Mouse (Mus musculus) liver, embryonic 13.5 days (tissue): ENCODE results near the gene Sdccag8. TPM values are rescaled to one million over a fixed set of nuclear protein-coding genes. Genes with fewer than 3 reads are reported as not detected.

ENCODE experiments used
- ATAC-seq: fragments of 200-750 bp; cut with Nextera tagmentation; 2 replicates; pipeline ENCODE4 v1.8.0; 2017; ENCODE audit warnings: low read depth, mild to moderate bottlenecking, moderate number of reproducible peaks, moderate library complexity
- DNase-seq: peaks from one replicate; pipeline ENCODE4 v3.0.0; 2022
- H3K27ac ChIP-seq: fragments of 300-500 bp; sonication (generic); 2 replicates; pipeline ENCODE4 v1.5.1; 2015; ENCODE audit warnings: moderate library complexity, mild to moderate bottlenecking, inconsistent platforms
- H3K27me3 ChIP-seq: fragments of 300-500 bp; sonication (generic); 2 replicates; pipeline ENCODE4 v1.6.1; 2015; ENCODE audit warnings: mild to moderate bottlenecking, inconsistent platforms
- H3K36me3 ChIP-seq: fragments of 300-500 bp; sonication (generic); 2 replicates; pipeline ENCODE4 v1.6.1; 2015; ENCODE audit warnings: mild to moderate bottlenecking, inconsistent platforms
- H3K4me1 ChIP-seq: fragments of 300-500 bp; sonication (generic); replicated peaks from 2 replicates; pipeline ENCODE4 v1.6.1; 2015; ENCODE audit warnings: inconsistent platforms
- H3K4me2 ChIP-seq: fragments of 300-500 bp; sonication (generic); 2 replicates; pipeline ENCODE4 v1.6.1; 2015; ENCODE audit warnings: inconsistent platforms, mild to moderate bottlenecking, moderate library complexity
- H3K4me3 ChIP-seq: fragments of 300-500 bp; sonication (generic); replicated peaks from 2 replicates; pipeline ENCODE4 v1.5.1; 2015; ENCODE audit warnings: mild to moderate bottlenecking, inconsistent platforms
- H3K9ac ChIP-seq: fragments of 300-500 bp; sonication (generic); 2 replicates; pipeline ENCODE4 v1.6.1; 2015; ENCODE audit warnings: mild to moderate bottlenecking, inconsistent platforms
- H3K9me3 ChIP-seq: fragments of 300-500 bp; sonication (generic); replicated peaks from 2 replicates; pipeline ENCODE4 v1.6.1; 2016; ENCODE audit warnings: inconsistent platforms
- WGBS: fragments of 180-500 bp; shearing (Covaris S2); methylation state at CpG from one replicate; pipeline ENCODE4 v1.1.7; 2015; ENCODE audit not compliant: insufficient replicate concordance; 5-methylcytosine and 5-hydroxymethylcytosine counted together
- polyA plus RNA-seq: library from polyadenylated mRNA; unstranded; fragments of >200 nt; fragmentation: Nextera tagmentation; extraction: Ambion mirVana; gene quantifications from 2 replicates; pipeline ENCODE4 v1.2.1, GENCODE M21; 2015

Gene Sdccag8
- polyA plus RNA-seq, 1 experiment from 2014 or later, result 5.7 TPM

- no peak overlapping the region for H3K27ac ChIP-seq
- ATAC-seq, result no peak
- H3K4me1 ChIP-seq, result peaks cover 22% of the 10 kb centered on the region
- H3K9me3 ChIP-seq, result no peaks in the 10 kb centered on the region
- no peak overlapping the region for H3K4me2 ChIP-seq
- DNase-seq, result no peak
- no peaks in the 10 kb centered on the region for H3K27me3 ChIP-seq
- 69% methylated on average over 4 of the region's 4 CpGs for WGBS
- H3K9ac ChIP-seq, result no peak overlapping the region
- H3K36me3 ChIP-seq, result no peaks in the 10 kb centered on the region
- no peak overlapping the region for H3K4me3 ChIP-seq
Measured at GRCm38 (mm10) chr1:176991473-176991872, 177.0 kb downstream of the Sdccag8 start.

- no peak overlapping the region for H3K4me3 ChIP-seq
- 69% methylated on average over 8 of the region's 8 CpGs for WGBS
- H3K4me2 ChIP-seq, result no peak overlapping the region
- peaks cover 33% of the 10 kb centered on the region for H3K4me1 ChIP-seq
- DNase-seq (no peak), ATAC-seq (no peak)
- no peaks in the 10 kb centered on the region for H3K27me3 ChIP-seq
- no peak overlapping the region for H3K9ac ChIP-seq
- H3K27ac ChIP-seq, result no peak overlapping the region
- no peaks in the 10 kb centered on the region for H3K9me3 ChIP-seq
- H3K36me3 ChIP-seq, result no peaks in the 10 kb centered on the region
Measured at GRCm38 (mm10) chr1:176992517-176992916, 178.1 kb downstream of the Sdccag8 start.

GRCm38 (mm10) chr1:176993141-176994010 is 178.9 kb downstream of the Sdccag8 start:
- Histone ChIP-seq H3K27me3 (no peaks in the 10 kb centered on the region), H3K4me3 (no peak overlapping the region), H3K36me3 (no peaks in the 10 kb centered on the region), H3K9ac (no peak overlapping the region), H3K4me1 (peaks cover 37% of the 10 kb centered on the region), H3K27ac (no peak overlapping the region), H3K9me3 (no peaks in the 10 kb centered on the region), H3K4me2 (no peak overlapping the region)
- no peak for ATAC-seq
- 41% methylated on average over 18 of the region's 18 CpGs for WGBS
- DNase-seq, result no peak

GRCm38 (mm10) chr1:176994087-176994486 is 179.6 kb downstream of the Sdccag8 start:
- Histone ChIP-seq H3K36me3 (no peaks in the 10 kb centered on the region), H3K9ac (no peak overlapping the region), H3K9me3 (no peaks in the 10 kb centered on the region), H3K27ac (no peak overlapping the region), H3K4me3 (no peak overlapping the region), H3K4me1 (peaks cover 37% of the 10 kb centered on the region), H3K4me2 (no peak overlapping the region), H3K27me3 (no peaks in the 10 kb centered on the region)
- ATAC-seq (peak; percentile 17; the same call in 1 of the 2 replicates), DNase-seq (no peak)
- WGBS, result 29% methylated on average over 7 of the region's 7 CpGs

- DNase-seq (no peak), ATAC-seq (no peak)
- Histone ChIP-seq H3K4me2 (no peak overlapping the region), H3K9me3 (no peaks in the 10 kb centered on the region), H3K36me3 (no peaks in the 10 kb centered on the region), H3K4me1 (peaks cover 37% of the 10 kb centered on the region), H3K4me3 (no peak overlapping the region), H3K27ac (no peak overlapping the region), H3K9ac (no peak overlapping the region), H3K27me3 (no peaks in the 10 kb centered on the region)
- 71% methylated on average over 11 of the region's 11 CpGs for WGBS
Measured at GRCm38 (mm10) chr1:176994707-176995418, 180.4 kb downstream of the Sdccag8 start.

- Histone ChIP-seq H3K9me3 (no peaks in the 10 kb centered on the region), H3K4me2 (no peak overlapping the region), H3K4me3 (no peak overlapping the region), H3K4me1 (peaks cover 37% of the 10 kb centered on the region), H3K27me3 (no peaks in the 10 kb centered on the region), H3K9ac (no peak overlapping the region), H3K27ac (no peak overlapping the region), H3K36me3 (no peaks in the 10 kb centered on the region)
- ATAC-seq, result no peak
- no peak for DNase-seq
- WGBS, result 65% methylated on average over 4 of the region's 4 CpGs
Measured at GRCm38 (mm10) chr1:176995419-176995775, 180.9 kb downstream of the Sdccag8 start.

- H3K9me3 ChIP-seq, result no peaks in the 10 kb centered on the region
- no peak overlapping the region for H3K9ac ChIP-seq
- ATAC-seq (no peak), DNase-seq (no peak)
- 78% methylated on average over 3 of the region's 3 CpGs for WGBS
- H3K4me1 ChIP-seq, result peaks cover 37% of the 10 kb centered on the region
- no peak overlapping the region for H3K4me2 ChIP-seq
- no peak overlapping the region for H3K27ac ChIP-seq
- no peak overlapping the region for H3K4me3 ChIP-seq
- H3K27me3 ChIP-seq, result no peaks in the 10 kb centered on the region
- no peaks in the 10 kb centered on the region for H3K36me3 ChIP-seq
Measured at GRCm38 (mm10) chr1:176996166-176996565, 181.7 kb downstream of the Sdccag8 start.

GRCm38 (mm10) chr1:176996630-176997201 is 182.3 kb downstream of the Sdccag8 start:
- Histone ChIP-seq H3K27me3 (no peaks in the 10 kb centered on the region), H3K27ac (peak overlapping the region; percentile 16), H3K9ac (peak overlapping the region; percentile 23; the same call in 1 of the 2 replicates), H3K4me3 (no peak overlapping the region), H3K9me3 (no peaks in the 10 kb centered on the region), H3K4me2 (peak overlapping the region; percentile 49), H3K36me3 (no peaks in the 10 kb centered on the region), H3K4me1 (peaks cover 37% of the 10 kb centered on the region)
- DNase-seq, result peak; percentile 23
- WGBS, result 26% methylated on average over 16 of the region's 16 CpGs
- ATAC-seq, result peak; percentile 54

- H3K4me2 ChIP-seq, result peak overlapping the region; percentile 49
- no peak for ATAC-seq
- H3K27me3 ChIP-seq, result no peaks in the 10 kb centered on the region
- H3K4me1 ChIP-seq, result peaks cover 37% of the 10 kb centered on the region
- 67% methylated on average over 6 of the region's 6 CpGs for WGBS
- DNase-seq, result no peak
- no peaks in the 10 kb centered on the region for H3K9me3 ChIP-seq
- H3K27ac ChIP-seq, result peak overlapping the region; percentile 16; the same call in 1 of the 2 replicates
- no peak overlapping the region for H3K4me3 ChIP-seq
- H3K9ac ChIP-seq, result peak overlapping the region; percentile 23; the same call in 1 of the 2 replicates
- H3K36me3 ChIP-seq, result no peaks in the 10 kb centered on the region
Measured at GRCm38 (mm10) chr1:176997254-176997653, 182.8 kb downstream of the Sdccag8 start.

GRCm38 (mm10) chr1:176997711-176998689 is 183.5 kb downstream of the Sdccag8 start:
- Histone ChIP-seq H3K27ac (no peak overlapping the region), H3K9me3 (no peaks in the 10 kb centered on the region), H3K36me3 (no peaks in the 10 kb centered on the region), H3K4me2 (peak overlapping the region; percentile 25), H3K9ac (no peak overlapping the region), H3K4me3 (no peak overlapping the region), H3K27me3 (no peaks in the 10 kb centered on the region), H3K4me1 (peaks cover 37% of the 10 kb centered on the region)
- DNase-seq, result no peak
- 0 out of 2 replicates have a peak, but pooled peaks have one; percentile 26 for ATAC-seq
- WGBS, result 72% methylated on average over 33 of the region's 33 CpGs
